Mouse (Mus musculus): ENCODE measurements around the gene Icam5.

The Icam5 gene

GRCm38 (mm10) chr9:21031896-21032351 is at the start of gene Icam5:
Gene Icam5 (plus strand): TSS chr9:21032073.
- in situ Hi-C loops (cut with MboI; ENCODE audit: low pct_unique_long_range_greater_than_20kb in 1 of 2, low sequenced_read_pairs in 2 of 2, unreplicated experiment in 1 of 2) = no loop called here

DNA sequence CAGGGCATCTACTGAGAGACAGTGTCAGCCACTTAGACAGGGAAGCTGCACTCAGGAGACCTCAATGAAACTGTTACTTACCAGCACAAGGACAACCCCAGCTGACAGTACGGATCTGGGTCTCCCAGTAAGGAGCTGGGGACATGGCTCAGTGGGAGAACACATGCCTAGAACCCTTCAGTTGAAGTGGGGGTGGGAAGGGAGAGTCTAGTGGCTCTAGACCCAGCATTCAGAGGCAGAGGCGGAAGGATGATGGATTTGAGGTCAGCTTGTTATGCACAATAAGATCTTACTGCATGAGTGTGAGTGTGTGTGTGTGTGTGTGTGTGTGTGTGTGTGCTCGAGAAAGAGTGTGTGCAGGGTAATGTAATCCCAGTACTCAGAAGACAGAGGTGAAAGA is 49.7 kb upstream of the Icam5 start:
- in situ Hi-C loops (cut with MboI; ENCODE audit: low pct_unique_long_range_greater_than_20kb in 1 of 2, low sequenced_read_pairs in 2 of 2, unreplicated experiment in 1 of 2) = loop anchor here in 1 of 2 experiments (25.0 kb wide), 1 partner anchor 245 kb away; the partner anchor contains the start of gene Olfm2

DNA sequence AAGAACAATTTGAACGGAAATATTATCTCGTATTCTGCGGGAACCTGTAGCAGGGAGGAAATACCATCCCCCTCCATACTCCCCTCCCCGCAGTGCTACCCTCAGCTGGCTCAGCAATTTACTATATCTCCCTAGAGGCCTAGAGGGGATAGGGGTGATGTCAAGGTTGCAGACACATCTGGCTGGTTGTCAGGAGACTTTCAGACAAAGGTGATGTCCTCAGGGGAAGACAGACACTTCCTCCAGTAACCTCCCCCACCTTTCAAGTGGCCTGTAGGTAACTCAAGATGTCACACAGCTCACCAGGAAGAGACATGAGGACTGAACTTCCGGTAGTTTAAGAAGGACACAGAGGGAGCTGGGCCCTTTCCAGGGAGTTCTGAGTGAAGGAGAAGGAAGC is 48.7 kb upstream of the Icam5 start:
- in situ Hi-C loops (cut with MboI; ENCODE audit: low pct_unique_long_range_greater_than_20kb in 1 of 2, low sequenced_read_pairs in 2 of 2, unreplicated experiment in 1 of 2) = loop anchor here in 1 of 2 experiments (25.0 kb wide), 1 partner anchor 246 kb away; the partner anchor contains the start of gene Olfm2

GRCm38 (mm10) chr9:20986952-20987686 is 44.8 kb upstream of the Icam5 start:
- in situ Hi-C loops (cut with MboI; ENCODE audit: low pct_unique_long_range_greater_than_20kb in 1 of 2, low sequenced_read_pairs in 2 of 2, unreplicated experiment in 1 of 2) = loop anchor here in 1 of 2 experiments (25.0 kb wide), 1 partner anchor 250 kb away; the partner anchor contains the start of gene Olfm2

- in situ Hi-C loops (cut with MboI; ENCODE audit: low pct_unique_long_range_greater_than_20kb in 1 of 2, low sequenced_read_pairs in 2 of 2, unreplicated experiment in 1 of 2) = loop anchor here in 1 of 2 experiments (25.0 kb wide), 1 partner anchor 251 kb away; the partner anchor contains the start of gene Olfm2
Observed at GRCm38 (mm10) chr9:20987953-20988352, 43.9 kb upstream of the Icam5 start.

DNA sequence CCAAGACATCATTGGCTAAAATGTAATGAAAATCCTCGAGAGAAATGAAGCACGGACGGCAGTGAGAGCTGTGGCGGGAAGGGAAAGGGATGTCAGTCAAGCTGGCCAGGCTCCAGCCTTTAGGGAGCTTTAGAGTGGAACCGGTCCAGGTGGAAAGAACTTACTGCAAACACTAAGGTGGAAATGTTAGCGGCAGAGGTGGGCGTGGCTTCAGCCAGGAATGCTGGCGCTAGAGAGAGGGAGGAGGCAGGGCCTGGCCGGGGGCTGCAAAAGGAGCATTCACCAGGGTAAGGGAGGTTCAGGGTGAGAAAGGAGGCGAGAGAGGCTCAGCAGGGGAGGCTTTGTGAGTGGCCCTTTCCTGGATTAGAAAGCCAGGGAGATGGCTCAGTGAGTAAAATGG is 41.0 kb upstream of the Icam5 start:
- in situ Hi-C loops (cut with MboI; ENCODE audit: low pct_unique_long_range_greater_than_20kb in 1 of 2, low sequenced_read_pairs in 2 of 2, unreplicated experiment in 1 of 2) = loop anchor here in 1 of 2 experiments (25.0 kb wide), 1 partner anchor 254 kb away; the partner anchor contains the start of gene Olfm2

GRCm38 (mm10) chr9:20991587-20991986 is 40.3 kb upstream of the Icam5 start:
- in situ Hi-C loops (cut with MboI; ENCODE audit: low pct_unique_long_range_greater_than_20kb in 1 of 2, low sequenced_read_pairs in 2 of 2, unreplicated experiment in 1 of 2) = loop anchor here in 1 of 2 experiments (25.0 kb wide), 1 partner anchor 254 kb away; the partner anchor contains the start of gene Olfm2

DNA sequence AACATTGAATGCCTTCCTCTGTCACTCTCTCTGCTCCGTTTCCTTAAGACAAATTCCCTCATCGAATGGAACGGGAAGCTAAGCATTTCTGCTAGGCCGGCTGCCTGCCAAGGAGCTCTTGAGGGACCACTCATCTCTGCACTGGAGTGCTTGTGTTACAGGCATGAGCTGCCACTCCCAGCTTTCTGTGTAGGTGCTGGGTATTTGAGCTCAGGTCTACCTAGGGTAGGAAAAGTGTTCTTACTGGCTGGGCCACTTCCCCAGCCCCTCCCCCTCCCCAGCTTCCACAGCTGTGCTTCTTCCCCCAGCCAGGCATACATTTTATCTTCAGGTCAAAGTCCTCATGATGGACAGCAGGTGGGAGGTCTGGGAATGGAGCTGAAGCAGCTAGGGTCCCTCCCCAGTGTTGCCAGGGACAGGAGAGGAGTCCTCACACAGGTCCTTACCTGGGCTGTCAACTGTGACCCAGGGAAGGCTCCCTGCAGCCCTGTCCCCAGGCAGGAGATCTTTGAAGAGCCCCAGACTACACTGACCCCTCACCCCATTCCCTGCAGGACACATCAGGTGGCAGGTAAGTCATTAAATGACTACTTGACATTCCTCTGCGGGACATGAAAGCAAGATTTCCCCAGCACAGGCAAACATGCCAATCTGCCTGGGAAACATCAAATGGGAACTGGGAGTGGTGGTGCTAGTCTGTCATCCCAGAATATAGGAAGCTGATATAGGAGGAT is 38.5 kb upstream of the Icam5 start:
- in situ Hi-C loops (cut with MboI; ENCODE audit: low pct_unique_long_range_greater_than_20kb in 1 of 2, low sequenced_read_pairs in 2 of 2, unreplicated experiment in 1 of 2) = loop anchor here in 1 of 2 experiments (25.0 kb wide), 1 partner anchor 256 kb away; the partner anchor contains the start of gene Olfm2

- in situ Hi-C loops (cut with MboI; ENCODE audit: low pct_unique_long_range_greater_than_20kb in 1 of 2, low sequenced_read_pairs in 2 of 2, unreplicated experiment in 1 of 2) = loop anchor here (5.0 to 25.0 kb wide), 2 partner anchors 93 to 258 kb away; partner anchors contain the start of gene Olfm2 (in 1 of the 2)
Observed at GRCm38 (mm10) chr9:20995069-20995468, 36.8 kb upstream of the Icam5 start.

DNA sequence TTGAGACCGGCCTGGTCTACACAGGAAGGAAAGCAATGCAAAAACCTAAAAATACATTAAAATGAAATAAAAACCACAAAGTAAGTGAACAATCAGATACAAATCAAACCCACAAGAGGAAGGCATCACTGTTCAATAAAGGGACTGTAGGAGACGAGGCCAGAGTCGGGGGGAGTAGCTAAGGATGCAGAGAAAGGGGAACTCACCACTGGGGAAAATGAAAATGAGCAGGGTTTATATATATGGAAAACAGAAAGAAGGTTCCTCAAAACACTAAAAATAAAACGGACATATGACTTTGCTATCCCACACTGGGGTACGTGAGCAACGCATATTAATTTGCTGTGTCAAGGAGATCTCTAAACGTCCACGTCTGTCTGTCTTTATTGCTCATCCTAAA is 34.8 kb upstream of the Icam5 start:
- in situ Hi-C loops (cut with MboI; ENCODE audit: low pct_unique_long_range_greater_than_20kb in 1 of 2, low sequenced_read_pairs in 2 of 2, unreplicated experiment in 1 of 2) = loop anchor here (5.0 to 25.0 kb wide), 2 partner anchors 95 to 260 kb away; partner anchors contain the start of gene Olfm2 (in 1 of the 2)

- in situ Hi-C loops (cut with MboI; ENCODE audit: low pct_unique_long_range_greater_than_20kb in 1 of 2, low sequenced_read_pairs in 2 of 2, unreplicated experiment in 1 of 2) = loop anchor here (5.0 to 25.0 kb wide), 2 partner anchors 96 to 261 kb away; partner anchors contain the start of gene Olfm2 (in 1 of the 2)
Observed at GRCm38 (mm10) chr9:20998337-20998736, 33.5 kb upstream of the Icam5 start.

GRCm38 (mm10) chr9:21000811-21001210 is 31.1 kb upstream of the Icam5 start:
- in situ Hi-C loops (cut with MboI; ENCODE audit: low pct_unique_long_range_greater_than_20kb in 1 of 2, low sequenced_read_pairs in 2 of 2, unreplicated experiment in 1 of 2) = loop anchor here in 1 of 2 experiments (5.0 kb wide), 2 partner anchors 54 to 99 kb away; no protein-coding TSS in a partner anchor

GRCm38 (mm10) chr9:21001651-21002200 is 30.1 kb upstream of the Icam5 start:
- in situ Hi-C loops (cut with MboI; ENCODE audit: low pct_unique_long_range_greater_than_20kb in 1 of 2, low sequenced_read_pairs in 2 of 2, unreplicated experiment in 1 of 2) = loop anchor here in 1 of 2 experiments (5.0 kb wide), 2 partner anchors 54 to 99 kb away; no protein-coding TSS in a partner anchor

DNA sequence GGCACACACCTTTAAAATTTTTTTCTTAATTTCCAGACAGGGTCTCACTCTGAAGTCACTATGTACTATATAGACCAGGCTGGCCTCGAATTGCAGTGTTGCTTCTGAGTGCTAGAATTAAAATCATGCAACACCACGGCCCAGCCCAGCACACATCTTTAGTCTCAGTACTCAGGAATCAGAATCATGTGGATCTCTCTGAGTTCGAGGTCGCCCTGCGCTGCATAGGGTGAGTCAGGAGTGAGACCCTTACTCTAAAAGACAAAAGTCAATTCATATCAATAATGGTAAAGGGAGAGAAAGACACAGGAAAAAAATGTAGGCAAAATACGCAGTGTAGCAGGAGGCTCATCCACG is 29.6 kb upstream of the Icam5 start:
- in situ Hi-C loops (cut with MboI; ENCODE audit: low pct_unique_long_range_greater_than_20kb in 1 of 2, low sequenced_read_pairs in 2 of 2, unreplicated experiment in 1 of 2) = loop anchor here in 1 of 2 experiments (5.0 kb wide), 2 partner anchors 55 to 100 kb away; no protein-coding TSS in a partner anchor

DNA sequence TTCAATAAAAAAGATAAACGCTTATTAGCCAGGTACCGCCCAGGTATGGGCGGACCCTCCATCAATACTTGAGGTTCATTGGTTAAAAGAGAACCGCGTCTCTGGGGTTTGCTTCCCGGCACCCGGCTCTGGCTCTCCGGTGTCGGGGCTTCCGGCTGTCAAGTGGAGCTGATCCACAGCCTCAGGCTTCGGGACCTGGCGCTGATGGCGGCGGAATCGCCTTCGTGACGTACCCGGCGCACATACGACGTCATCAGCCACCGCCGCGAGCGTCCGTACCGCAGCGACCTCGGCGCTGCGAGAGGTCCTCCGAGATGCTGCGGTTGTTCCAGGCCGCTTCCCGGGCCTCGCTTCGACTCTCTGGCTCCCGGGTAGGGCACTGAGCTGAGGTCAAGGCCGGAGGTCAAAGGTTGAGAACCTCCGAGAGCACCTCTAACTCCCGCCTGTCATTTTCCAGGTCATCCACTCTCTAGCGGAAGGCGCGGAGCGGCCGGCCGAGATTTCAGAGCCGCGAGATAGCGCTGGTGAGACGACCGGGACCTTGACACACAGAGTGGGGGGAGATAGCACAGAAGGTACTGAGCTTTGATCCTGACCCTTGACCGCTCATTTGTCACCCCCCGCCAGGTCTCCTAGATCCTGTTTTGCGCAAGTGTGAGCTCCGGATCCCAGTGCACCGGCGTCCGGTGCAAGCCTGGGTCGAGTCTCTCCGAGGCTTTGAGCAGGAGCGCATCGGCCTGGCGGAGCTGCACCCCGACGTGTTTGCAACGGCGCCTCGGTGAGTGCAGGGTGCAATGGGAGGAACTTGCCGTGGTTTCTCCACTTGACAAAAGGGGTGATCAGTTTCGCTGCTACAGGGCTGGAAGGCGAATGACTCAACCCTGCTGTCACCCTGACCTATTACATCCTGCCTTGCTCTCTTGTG is 29.0 kb upstream of the Icam5 start, which contains the start of gene Mrpl4:
Gene Mrpl4, plus strand, starts transcription at position 112 of the 925 bp plus-strand sequence.
- in situ Hi-C loops (cut with MboI; ENCODE audit: low pct_unique_long_range_greater_than_20kb in 1 of 2, low sequenced_read_pairs in 2 of 2, unreplicated experiment in 1 of 2) = loop anchor here in 1 of 2 experiments (5.0 kb wide), 2 partner anchors 56 to 101 kb away; no protein-coding TSS in a partner anchor

DNA sequence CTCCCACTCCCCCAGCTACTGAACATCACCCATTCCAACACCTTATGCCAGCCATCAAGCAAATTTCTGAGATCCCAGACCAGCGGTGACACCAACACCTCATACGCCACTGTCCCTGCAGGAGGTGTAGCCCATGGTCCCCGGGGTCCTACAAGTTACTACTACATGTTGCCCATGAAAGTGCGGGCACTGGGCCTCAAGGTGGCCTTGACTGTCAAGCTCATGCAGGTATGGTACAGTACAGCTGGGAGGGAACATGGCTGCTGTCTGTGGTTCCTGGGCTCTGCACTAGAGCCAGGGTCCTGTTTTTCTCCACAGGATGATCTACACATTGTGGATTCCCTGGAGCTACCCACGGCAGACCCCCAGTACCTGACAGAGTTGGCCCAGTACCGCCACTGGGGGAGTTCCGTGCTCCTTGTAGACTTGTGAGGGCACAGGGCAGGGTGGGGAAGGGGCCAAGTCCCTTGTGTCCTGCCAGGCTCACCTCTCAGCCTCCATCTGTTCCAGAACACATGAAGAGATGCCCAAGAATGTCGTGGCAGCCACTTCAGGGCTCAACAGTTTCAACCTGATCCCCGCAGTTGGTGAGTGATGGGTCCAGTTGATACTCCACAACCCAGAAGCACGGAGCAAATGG is 24.4 kb upstream of the Icam5 start:
- in situ Hi-C loops (cut with MboI; ENCODE audit: low pct_unique_long_range_greater_than_20kb in 1 of 2, low sequenced_read_pairs in 2 of 2, unreplicated experiment in 1 of 2) = no loop called here

GRCm38 (mm10) chr9:21008007-21008406 is 23.9 kb upstream of the Icam5 start:
- in situ Hi-C loops (cut with MboI; ENCODE audit: low pct_unique_long_range_greater_than_20kb in 1 of 2, low sequenced_read_pairs in 2 of 2, unreplicated experiment in 1 of 2) = no loop called here

Data from mouse embryonic stem cell (cell line).